Mouse (Mus musculus) adrenal gland, postnatal 4 days (tissue): Measurements from ENCODE around the gene E430018J23Rik. TPM values are rescaled to one million over a fixed set of nuclear protein-coding genes. Genes with fewer than 3 reads are reported as not detected.
"Not testable (repeated sequence)": the region's sequence is repeated elsewhere in the genome, so short reads cannot be mapped to it uniquely, and the experiment has no call there.

Experiments used
- DNase-seq, 2 experiments: peaks; one replicate each; pipeline ENCODE4 v3.0.0; 2021 to 2022; ENCODE audit warnings: low spot score in 2 of 2, mixed read lengths in 2 of 2
- total RNA-seq, 2 experiments: library from RNA; stranded (reverse); gene quantifications; 2 replicates each; pipeline ENCODE4 v1.2.3; 2021

E430018J23Rik gene
- total RNA-seq, 2 experiments from 2014 or later: 11.7 to 12.8 TPM

DNA sequence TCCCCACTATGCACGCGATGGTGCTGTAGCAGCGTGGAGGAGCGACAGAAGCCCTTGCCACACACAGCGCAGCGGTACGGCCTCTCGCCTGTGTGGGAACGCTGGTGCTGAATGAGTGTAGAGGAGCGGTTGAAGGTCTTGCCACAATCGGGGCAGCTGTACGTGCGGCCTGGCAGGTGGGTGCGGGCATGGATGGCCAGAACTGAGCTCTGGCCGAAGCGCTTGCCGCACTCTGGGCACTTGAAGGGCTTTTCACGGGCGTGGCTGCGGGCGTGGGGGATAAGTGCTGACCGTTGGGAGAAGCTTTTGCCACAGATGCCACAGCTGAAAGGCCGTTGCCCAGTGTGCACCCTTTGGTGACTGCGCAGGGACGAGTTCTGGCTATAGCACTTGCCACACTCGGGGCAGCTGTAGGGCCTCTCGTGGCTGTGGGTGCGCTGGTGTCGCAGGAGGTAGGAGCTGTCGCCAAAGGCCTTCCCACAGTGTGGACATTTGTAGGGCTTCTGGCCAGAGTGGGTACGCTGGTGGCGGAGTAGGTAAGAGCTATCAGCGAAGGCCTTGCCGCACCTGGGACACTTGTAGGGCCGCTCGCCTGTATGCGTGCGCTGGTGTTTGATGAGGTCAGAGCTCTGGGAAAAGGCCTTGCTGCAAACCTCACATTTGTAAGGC, 49.9 kb downstream of the E430018J23Rik start:
- DNase-seq: no peak

DNA sequence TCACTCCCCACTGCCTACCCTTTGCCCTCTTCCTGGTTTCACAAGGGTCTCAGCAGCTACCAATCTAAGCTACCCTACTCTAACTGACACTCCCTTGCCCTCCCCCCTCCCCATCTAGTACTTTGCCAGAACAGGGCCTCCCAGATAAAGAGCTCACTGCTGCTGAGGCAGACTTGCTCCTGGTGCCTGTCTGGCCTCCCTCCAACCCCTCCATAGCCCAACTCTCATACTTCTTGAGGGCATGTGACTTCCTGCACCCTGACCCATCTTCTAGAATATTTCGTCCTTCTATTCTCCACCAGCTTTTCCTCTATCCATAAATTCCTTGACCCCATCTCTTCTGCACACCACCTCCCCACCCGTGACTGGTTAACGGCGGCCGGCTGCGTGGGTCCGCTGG, 50.5 kb downstream of the E430018J23Rik start:
- DNase-seq: no peak

- DNase-seq: no peak
Observed at GRCm38 (mm10) chr7:127342332-127342731, 51.1 kb downstream of the E430018J23Rik start.

- not testable (repeated sequence) for DNase-seq
Observed at GRCm38 (mm10) chr7:127341861-127342260, 51.6 kb downstream of the E430018J23Rik start.

DNA sequence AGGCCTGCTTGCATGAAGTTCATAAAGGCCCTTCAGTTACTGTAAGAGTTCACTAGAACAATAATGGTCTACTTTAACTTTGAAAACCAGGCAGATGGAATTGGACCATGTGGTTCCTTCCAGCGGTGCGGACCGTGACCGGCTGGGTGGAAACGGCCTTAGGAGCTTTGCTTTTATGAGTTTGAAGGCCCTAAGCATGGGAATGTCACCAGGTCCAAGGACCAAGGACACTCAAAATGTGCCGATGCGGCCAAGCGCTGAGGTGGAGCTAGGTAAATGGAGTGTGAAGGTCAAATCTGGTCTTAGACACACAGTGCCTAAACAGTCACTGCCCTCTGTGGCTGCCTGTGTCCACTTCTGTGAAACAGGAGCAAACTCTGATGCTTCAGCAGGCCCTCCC, 52.1 kb downstream of the E430018J23Rik start:
- no peak for DNase-seq

Other genes with a start within 250 kb of the E430018J23Rik start
- gene Cd2bp2, start 197.6 kb downstream of the E430018J23Rik start, total RNA-seq: 10 to 100 TPM; 77.6 to 84.4 TPM
- 10 to 100 TPM; 57.9 to 58.5 TPM for gene Tbc1d10b, start 185.2 kb downstream of the E430018J23Rik start, total RNA-seq
- 100 to 1,000 TPM; 268 to 794 TPM for gene Mylpf, start 184.7 kb downstream of the E430018J23Rik start, total RNA-seq
- 10 to 100 TPM; 18.3 to 19.3 TPM for gene Zfp553, start 160.6 kb downstream of the E430018J23Rik start, total RNA-seq
- gene Sept1, start 160.5 kb downstream of the E430018J23Rik start, total RNA-seq: 10 to 100 TPM; 12.6 to 14.5 TPM
- 10 to 100 TPM; 36.3 to 39.2 TPM for gene Zfp771, start 149.4 kb downstream of the E430018J23Rik start, total RNA-seq
- 10 to 100 TPM; 63.5 to 68.3 TPM for gene Dctpp1, start 132.9 kb downstream of the E430018J23Rik start, total RNA-seq
- gene Sephs2, start 119.6 kb downstream of the E430018J23Rik start, total RNA-seq: 100 to 1,000 TPM in 1 of 2 experiments, 10 to 100 TPM in 1; 92.8 to 115 TPM
- 1 to 10 TPM; 3.0 to 3.4 TPM for gene Itgal, start 97.4 kb downstream of the E430018J23Rik start, total RNA-seq
- gene Zfp768, start 48.0 kb downstream of the E430018J23Rik start, total RNA-seq: 10 to 100 TPM; 32.6 to 33.9 TPM
- gene Zfp747, start 17.6 kb downstream of the E430018J23Rik start, total RNA-seq: 10 to 100 TPM in 1 of 2 experiments, 1 to 10 TPM in 1; 9.9 to 10.4 TPM
- 1 to 10 TPM; 5.2 to 5.7 TPM for gene 9130019O22Rik, start 6.5 kb downstream of the E430018J23Rik start, total RNA-seq
- gene Zfp764, start 13.2 kb upstream of the E430018J23Rik start, total RNA-seq: 1 to 10 TPM; 7.8 to 8.0 TPM
- 10 to 100 TPM; 21.0 to 24.8 TPM for gene Zfp688, start 28.4 kb upstream of the E430018J23Rik start, total RNA-seq
- 1 to 10 TPM; 7.3 to 7.4 TPM for gene Zfp689, start 55.5 kb upstream of the E430018J23Rik start, total RNA-seq
- 10 to 100 TPM; 52.3 to 54.8 TPM for gene Prr14, start 66.0 kb upstream of the E430018J23Rik start, total RNA-seq
- 10 to 100 TPM; 90.8 to 94.0 TPM for gene Fbrs, start 85.6 kb upstream of the E430018J23Rik start, total RNA-seq
- 100 to 1,000 TPM; 111 to 118 TPM for gene Srcap, start 118.4 kb upstream of the E430018J23Rik start, total RNA-seq
- 10 to 100 TPM; 26.4 to 27.5 TPM for gene Gm42715, start 126.0 kb upstream of the E430018J23Rik start, total RNA-seq
- not detected for gene Tmem265, start 167.8 kb upstream of the E430018J23Rik start, total RNA-seq
- gene Phkg2, start 179.7 kb upstream of the E430018J23Rik start, total RNA-seq: 10 to 100 TPM; 49.3 to 60.9 TPM
- gene Ccdc189, start 195.0 kb upstream of the E430018J23Rik start, total RNA-seq: 10 to 100 TPM; 11.9 to 13.5 TPM
- 10 to 100 TPM; 85.1 to 89.5 TPM for gene Rnf40, start 195.1 kb upstream of the E430018J23Rik start, total RNA-seq
- gene Zfp629, start 222.2 kb upstream of the E430018J23Rik start, total RNA-seq: 10 to 100 TPM; 29.4 to 31.6 TPM